Mouse (Mus musculus): Measurements from ENCODE around the gene Hist1h3b.

Gene Hist1h3b

DNA sequence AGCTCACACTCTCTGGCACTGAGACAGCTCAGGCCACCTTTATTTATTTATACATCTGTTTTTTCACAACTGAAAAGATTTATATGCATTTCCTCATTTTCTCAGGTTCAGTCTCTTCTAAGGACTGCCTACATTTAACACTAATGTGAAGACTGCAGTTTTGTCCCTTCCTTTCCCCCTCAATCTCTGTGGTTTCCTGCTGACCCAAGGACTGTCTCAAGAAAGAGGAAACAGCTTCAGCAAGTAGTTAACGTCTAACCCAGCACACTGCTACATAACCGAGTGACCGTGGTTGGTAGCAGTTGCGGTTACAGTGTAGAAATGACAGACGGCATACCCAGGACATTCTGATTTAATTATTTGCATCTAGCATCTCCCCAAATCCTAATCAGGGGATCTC is 47.3 kb downstream of the Hist1h3b start:
- DNase-seq, result no peak

All from cerebellum, postnatal 25 days (tissue).